Mouse (Mus musculus): ENCODE data around the gene Crxos.
A peak's percentile ranks its signal among the peaks of the same experiment; 100 is the strongest.

The Crxos gene

GRCm38 (mm10) chr7:15922220-15922773 is 39.9 kb downstream of the Crxos start, which contains the start of gene Selenow:
Selenow (minus strand) TSS chr7:15922402.
- DNase-seq = peak; percentile 90

- no peak for DNase-seq
Measured at GRCm38 (mm10) chr7:15929910-15930309, 47.5 kb downstream of the Crxos start.

- no peak for DNase-seq
Measured at GRCm38 (mm10) chr7:15930543-15930942, 48.1 kb downstream of the Crxos start.

- no peak for DNase-seq
Measured at GRCm38 (mm10) chr7:15931635-15932034, 49.2 kb downstream of the Crxos start.

GRCm38 (mm10) chr7:15933437-15934359 is 51.3 kb downstream of the Crxos start:
- DNase-seq = no peak

- no peak for DNase-seq
Measured at GRCm38 (mm10) chr7:15937491-15937890, 55.1 kb downstream of the Crxos start.

GRCm38 (mm10) chr7:15938621-15939020 is 56.2 kb downstream of the Crxos start:
- DNase-seq = no peak

GRCm38 (mm10) chr7:15944311-15944710 is 61.9 kb downstream of the Crxos start:
- DNase-seq = no peak

GRCm38 (mm10) chr7:15945211-15945610 is 62.8 kb downstream of the Crxos start:
- DNase-seq = peak; percentile 40

GRCm38 (mm10) chr7:15945721-15946536 is 63.5 kb downstream of the Crxos start, which contains the start of gene Nop53:
Nop53 (minus strand) TSS chr7:15946074.
- peak; percentile 93 for DNase-seq

GRCm38 (mm10) chr7:15947653-15948260 is 65.3 kb downstream of the Crxos start:
- no peak for DNase-seq

- peak; percentile 79 for DNase-seq
Measured at GRCm38 (mm10) chr7:15948381-15948941, 66.0 kb downstream of the Crxos start.

GRCm38 (mm10) chr7:15949216-15949790 is 66.9 kb downstream of the Crxos start:
- DNase-seq = no peak

- DNase-seq = no peak
Measured at GRCm38 (mm10) chr7:15950008-15950407, 67.6 kb downstream of the Crxos start.

GRCm38 (mm10) chr7:15952416-15952815 is 70.0 kb downstream of the Crxos start:
- DNase-seq = no peak
